Mouse (Mus musculus) stomach, postnatal 0 days (tissue): ENCODE results near the gene Agmat.

ENCODE experiments used
- CTCF ChIP-seq: IDR thresholded peaks from 2 replicates; pipeline ENCODE4 v1.5.1; 2016; ENCODE audit warnings: antibody characterized with exemption, low read depth, mild to moderate bottlenecking, moderate library complexity
- EP300 ChIP-seq: optimal IDR thresholded peaks from 2 replicates; pipeline ENCODE3; 2016; ENCODE audit warnings: antibody characterized with exemption

GRCm38 (mm10) chr4:141796954-141797353, 50.5 kb downstream of the Agmat start:
- TF ChIP-seq EP300 (no peak), CTCF (no peak)
